Mouse (Mus musculus): ENCODE data around the gene Thbs3. TPM values are rescaled to one million over a fixed set of nuclear protein-coding genes. Genes with fewer than 3 reads are reported as not detected.

Thbs3 gene
- polyA plus RNA-seq, 1 experiment from 2014 or later: 1.5 TPM

DNA sequence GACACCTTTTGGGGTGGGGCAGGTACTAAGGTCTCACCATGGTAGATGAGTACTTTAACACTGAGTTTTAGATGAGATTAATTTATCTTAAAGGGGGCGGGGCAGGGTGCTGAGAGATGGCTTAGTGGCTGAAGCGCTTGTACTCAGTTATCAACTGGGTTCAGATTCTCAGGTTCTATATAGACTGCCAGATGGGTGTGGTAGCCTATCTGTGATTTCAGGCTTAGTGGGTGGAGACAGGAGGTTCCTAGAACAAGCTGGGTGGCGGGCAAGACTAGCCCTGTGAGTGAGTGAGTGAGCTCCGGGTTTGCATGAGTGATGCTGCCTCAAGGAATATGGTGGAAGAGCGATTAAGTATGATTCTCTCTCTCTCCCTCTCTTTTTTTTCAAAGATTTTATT, 40.0 kb downstream of the Thbs3 start:
- no peak for ATAC-seq (ENCODE audit: insufficient read depth)
- H3K9ac ChIP-seq: no peak overlapping the region
- WGBS (ENCODE audit: insufficient replicate concordance): 38% methylated on average over 5 of the region's 5 CpGs
- H3K27ac ChIP-seq (replicated peaks): no peak overlapping the region
- H3K4me2 ChIP-seq: no peak overlapping the region
- H3K27me3 ChIP-seq: peaks cover 66% of the 10 kb centered on the region
- H3K36me3 ChIP-seq (replicated peaks): no peaks in the 10 kb centered on the region
- H3K9me3 ChIP-seq (replicated peaks): no peaks in the 10 kb centered on the region
- peaks cover 17% of the 10 kb centered on the region for H3K4me1 ChIP-seq (replicated peaks)
- no peak overlapping the region for H3K4me3 ChIP-seq (replicated peaks)

DNA sequence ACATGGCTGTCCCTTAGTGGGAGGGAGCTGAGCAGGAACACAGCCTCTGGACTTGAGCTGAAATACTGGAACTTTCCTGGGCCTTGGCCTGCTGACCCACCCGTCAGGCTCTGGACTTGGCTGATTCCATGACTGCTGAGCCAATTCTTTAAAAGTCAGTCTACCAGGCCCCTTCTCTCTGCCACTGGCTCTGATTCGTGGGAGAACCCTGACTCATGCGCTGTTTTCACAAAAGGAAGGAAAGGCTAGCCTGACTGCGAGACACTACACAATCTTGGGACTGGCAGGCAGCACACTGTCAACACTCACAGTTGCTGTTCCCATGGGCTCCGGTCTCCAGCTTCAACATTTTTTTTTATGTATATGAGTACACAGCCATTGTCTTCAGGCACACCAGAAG, 41.2 kb downstream of the Thbs3 start:
- no peak overlapping the region for H3K9ac ChIP-seq
- peaks cover 10% of the 10 kb centered on the region for H3K4me1 ChIP-seq (replicated peaks)
- H3K36me3 ChIP-seq (replicated peaks): no peaks in the 10 kb centered on the region
- H3K27me3 ChIP-seq: peaks cover 56% of the 10 kb centered on the region
- no peak overlapping the region for H3K27ac ChIP-seq (replicated peaks)
- no peaks in the 10 kb centered on the region for H3K9me3 ChIP-seq (replicated peaks)
- H3K4me3 ChIP-seq (replicated peaks): no peak overlapping the region
- WGBS (ENCODE audit: insufficient replicate concordance): 50% methylated on average over 5 of the region's 5 CpGs
- no peak overlapping the region for H3K4me2 ChIP-seq
- ATAC-seq (ENCODE audit: insufficient read depth): no peak

DNA sequence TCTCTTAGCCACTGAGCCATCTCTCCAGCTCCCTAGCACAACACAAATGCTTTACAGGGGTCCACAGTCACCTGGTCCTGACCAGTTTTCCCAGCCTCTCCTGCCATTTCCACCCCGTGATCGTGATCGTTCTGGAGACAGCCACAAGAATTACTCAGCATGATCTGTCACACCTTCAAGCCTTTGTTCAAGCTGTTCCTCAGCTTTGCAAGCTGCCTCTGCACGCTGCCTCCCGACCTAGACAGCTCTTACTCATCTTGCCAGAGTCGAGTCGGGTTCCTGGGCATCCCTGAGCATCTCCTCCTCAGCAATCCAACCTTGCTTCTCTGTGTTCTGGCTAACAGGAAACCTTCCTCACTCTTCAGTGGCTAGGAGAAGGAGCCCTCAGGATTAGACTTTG, 44.1 kb downstream of the Thbs3 start, which contains the start of gene Dpm3:
Gene Dpm3, plus strand, starts transcription at position 283 of the 400 bp plus-strand sequence.
- Histone ChIP-seq H3K4me2 (no peak within 1 kb of the TSS), H3K27me3 (peaks cover 36% of the 10 kb centered on the region), H3K4me3 (replicated peaks) (no peak within 1 kb of the TSS), H3K4me1 (replicated peaks) (peaks cover 5% of the 10 kb centered on the region), H3K27ac (replicated peaks) (no peak within 1 kb of the TSS), H3K36me3 (replicated peaks) (no peaks in the 10 kb centered on the region), H3K9ac (no peak within 1 kb of the TSS), H3K9me3 (replicated peaks) (no peaks in the 10 kb centered on the region)
- no peak for ATAC-seq (ENCODE audit: insufficient read depth)
- WGBS (ENCODE audit: insufficient replicate concordance): 46% methylated on average over 7 of the region's 7 CpGs

DNA sequence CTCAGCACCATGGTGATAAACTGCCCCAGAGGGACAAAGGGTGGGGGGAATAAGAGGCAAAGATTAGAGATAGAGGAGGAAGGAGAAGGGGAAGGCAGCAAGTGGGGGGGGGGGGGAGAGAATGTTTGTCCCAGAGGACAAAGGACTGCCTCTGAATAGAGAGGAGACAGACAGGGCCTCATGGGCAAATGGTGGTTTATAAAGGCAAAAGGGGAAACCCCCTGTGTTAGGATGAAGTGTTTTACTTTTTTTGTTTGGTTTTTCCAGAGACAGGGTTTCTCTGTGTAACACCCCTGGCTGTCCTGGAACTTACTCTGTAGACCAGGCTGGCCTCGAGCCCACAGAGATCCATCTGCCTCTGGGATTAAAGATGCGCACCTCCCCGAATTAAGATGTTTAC, 45.2 kb downstream of the Thbs3 start:
- ATAC-seq (ENCODE audit: insufficient read depth): no peak
- no peaks in the 10 kb centered on the region for H3K9me3 ChIP-seq (replicated peaks)
- no peaks in the 10 kb centered on the region for H3K4me1 ChIP-seq (replicated peaks)
- peaks cover 33% of the 10 kb centered on the region for H3K27me3 ChIP-seq
- no peak overlapping the region for H3K4me2 ChIP-seq
- no peak overlapping the region for H3K4me3 ChIP-seq (replicated peaks)
- 67% methylated on average over 3 of the region's 3 CpGs for WGBS (ENCODE audit: insufficient replicate concordance)
- no peak overlapping the region for H3K9ac ChIP-seq
- no peaks in the 10 kb centered on the region for H3K36me3 ChIP-seq (replicated peaks)
- no peak overlapping the region for H3K27ac ChIP-seq (replicated peaks)

DNA sequence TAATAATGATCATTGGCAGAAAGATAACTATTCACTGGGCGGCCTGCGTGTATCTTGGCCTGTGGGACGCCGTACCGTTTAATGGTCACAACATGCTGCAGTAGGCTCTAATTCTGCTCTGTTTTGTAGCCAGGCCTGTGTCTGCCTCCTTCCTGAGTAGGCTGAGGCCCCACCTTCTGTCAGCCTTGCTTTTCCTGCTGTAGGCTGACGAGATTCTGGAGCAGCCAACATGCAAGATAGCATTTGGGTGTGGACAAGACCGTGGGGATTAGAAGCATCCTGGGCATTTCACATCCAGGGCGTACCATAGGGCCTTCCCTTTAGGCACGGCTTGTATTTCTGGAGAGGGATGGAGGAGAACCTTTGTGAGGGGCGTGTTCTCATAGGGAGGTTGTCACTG, 47.4 kb downstream of the Thbs3 start:
- H3K4me1 ChIP-seq (replicated peaks): peaks cover 12% of the 10 kb centered on the region
- no peak overlapping the region for H3K4me2 ChIP-seq
- H3K27me3 ChIP-seq: peaks cover 22% of the 10 kb centered on the region
- H3K9ac ChIP-seq: no peak overlapping the region
- H3K36me3 ChIP-seq (replicated peaks): no peaks in the 10 kb centered on the region
- H3K4me3 ChIP-seq (replicated peaks): no peak overlapping the region
- 42% methylated on average over 10 of the region's 10 CpGs for WGBS (ENCODE audit: insufficient replicate concordance)
- H3K9me3 ChIP-seq (replicated peaks): no peaks in the 10 kb centered on the region
- H3K27ac ChIP-seq (replicated peaks): no peak overlapping the region
- no peak for ATAC-seq (ENCODE audit: insufficient read depth)

DNA sequence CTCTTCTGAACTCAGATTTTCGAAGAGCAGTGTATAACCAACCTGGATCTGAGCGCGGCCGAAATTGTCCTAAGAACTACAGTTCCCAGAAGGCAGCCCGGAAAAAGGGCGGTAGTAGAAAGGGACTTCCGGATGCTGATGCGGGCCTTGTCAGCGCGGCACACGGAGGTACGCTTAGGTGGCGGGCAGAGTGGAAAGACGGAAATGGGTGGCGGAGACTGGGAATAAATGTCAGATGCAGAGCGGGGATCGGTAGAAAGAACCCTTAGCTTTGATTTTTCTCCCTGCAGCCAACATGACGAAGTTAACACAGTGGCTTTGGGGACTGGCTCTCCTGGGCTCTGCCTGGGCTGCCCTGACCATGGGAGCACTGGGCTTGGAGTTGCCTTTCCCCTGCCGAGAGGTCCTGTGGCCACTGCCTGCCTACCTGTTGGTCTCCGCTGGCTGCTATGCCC, 51.5 kb downstream of the Thbs3 start:
- Histone ChIP-seq H3K9ac (peak overlapping the region; percentile 73), H3K4me1 (replicated peaks) (peaks cover 41% of the 10 kb centered on the region), H3K27me3 (peaks cover 10% of the 10 kb centered on the region), H3K9me3 (replicated peaks) (no peaks in the 10 kb centered on the region), H3K27ac (replicated peaks) (peak overlapping the region; percentile 43), H3K4me3 (replicated peaks) (peak overlapping the region; percentile 69), H3K36me3 (replicated peaks) (no peaks in the 10 kb centered on the region), H3K4me2 (peak overlapping the region; percentile 84)
- WGBS (ENCODE audit: insufficient replicate concordance): 0% methylated on average over 20 of the region's 20 CpGs
- ATAC-seq (ENCODE audit: insufficient read depth): peak; percentile 79

DNA sequence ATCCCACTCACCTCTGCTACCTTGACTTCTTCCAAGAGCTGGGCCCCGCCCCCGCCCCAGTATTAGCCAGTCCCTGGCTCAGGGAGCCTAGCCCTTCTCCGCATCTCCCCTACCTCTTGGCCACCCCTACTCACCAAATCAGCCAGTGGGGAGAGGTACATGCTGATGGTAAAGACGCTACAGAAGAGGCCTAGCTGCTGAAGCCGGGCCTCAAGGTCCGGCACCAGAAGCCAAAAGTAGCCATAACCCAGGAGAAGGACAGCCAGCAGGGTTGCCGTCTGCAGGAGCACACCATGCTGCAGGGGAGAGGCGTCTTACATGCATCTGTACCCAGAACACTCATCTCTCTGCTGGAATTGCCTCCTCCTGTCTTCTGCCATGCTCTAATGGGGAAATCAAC, 53.9 kb downstream of the Thbs3 start:
- no peak for ATAC-seq (ENCODE audit: insufficient read depth)
- H3K27ac ChIP-seq (replicated peaks): no peak overlapping the region
- peak overlapping the region; percentile 76 for H3K4me2 ChIP-seq
- H3K9ac ChIP-seq: no peak overlapping the region
- H3K27me3 ChIP-seq: peaks cover 12% of the 10 kb centered on the region
- H3K4me3 ChIP-seq (replicated peaks): 0 out of 2 replicates have a peak overlapping the region, but pooled peaks have one; percentile 63
- no peaks in the 10 kb centered on the region for H3K36me3 ChIP-seq (replicated peaks)
- peaks cover 41% of the 10 kb centered on the region for H3K4me1 ChIP-seq (replicated peaks)
- no peaks in the 10 kb centered on the region for H3K9me3 ChIP-seq (replicated peaks)
- 81% methylated on average over 8 of the region's 8 CpGs for WGBS (ENCODE audit: insufficient replicate concordance)

DNA sequence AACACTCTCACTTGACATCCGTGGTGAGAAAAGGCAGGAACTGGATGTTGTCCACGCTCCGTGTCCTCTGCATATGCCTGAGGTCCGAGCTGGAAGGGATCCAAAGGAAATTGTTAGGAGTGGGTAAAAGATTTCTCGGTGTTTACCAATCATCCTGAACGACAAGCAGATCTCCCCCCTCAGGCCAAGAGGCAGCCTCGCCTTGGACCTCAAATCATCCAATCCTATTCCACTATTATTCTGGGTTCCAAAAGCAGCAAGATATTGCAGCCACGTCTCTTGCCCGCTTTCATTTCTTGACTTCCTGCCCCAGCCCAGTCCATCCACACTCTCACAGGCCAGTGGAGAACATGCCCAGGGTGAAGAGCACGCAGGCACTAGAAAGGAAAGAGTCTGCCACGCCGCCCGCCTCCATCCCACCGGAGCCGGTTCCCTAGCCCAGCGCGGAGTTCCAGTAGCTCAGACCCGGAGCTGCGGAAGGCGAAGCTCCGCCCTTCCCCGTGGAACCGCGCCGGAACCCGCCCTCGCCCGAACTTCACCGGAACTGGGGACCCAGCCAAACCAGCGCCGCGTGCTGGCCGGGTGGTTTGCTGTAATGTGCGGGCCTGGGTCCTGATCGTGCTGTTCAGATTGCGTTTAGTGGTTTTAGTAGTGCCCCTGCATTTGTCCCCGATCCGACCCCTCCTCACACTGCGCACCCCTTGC, 55.2 kb downstream of the Thbs3 start, which contains the start of gene Slc50a1:
Gene Slc50a1, minus strand, starts transcription at position 520 of the 705 bp plus-strand sequence.
- Histone ChIP-seq H3K27me3 (peaks cover 12% of the 10 kb centered on the region), H3K27ac (replicated peaks) (peak within 1 kb of the TSS; percentile 31; the same call in 1 of the 2 replicates), H3K9me3 (replicated peaks) (no peaks in the 10 kb centered on the region), H3K4me3 (replicated peaks) (peak within 1 kb of the TSS; percentile 63), H3K9ac (peak within 1 kb of the TSS; percentile 48), H3K36me3 (replicated peaks) (no peaks in the 10 kb centered on the region), H3K4me1 (replicated peaks) (peaks cover 41% of the 10 kb centered on the region), H3K4me2 (peak within 1 kb of the TSS; percentile 76)
- 2% methylated on average over 39 of the region's 39 CpGs for WGBS (ENCODE audit: insufficient replicate concordance)
- peak; percentile 43; the same call in 1 of the 2 replicates for ATAC-seq (ENCODE audit: insufficient read depth)

DNA sequence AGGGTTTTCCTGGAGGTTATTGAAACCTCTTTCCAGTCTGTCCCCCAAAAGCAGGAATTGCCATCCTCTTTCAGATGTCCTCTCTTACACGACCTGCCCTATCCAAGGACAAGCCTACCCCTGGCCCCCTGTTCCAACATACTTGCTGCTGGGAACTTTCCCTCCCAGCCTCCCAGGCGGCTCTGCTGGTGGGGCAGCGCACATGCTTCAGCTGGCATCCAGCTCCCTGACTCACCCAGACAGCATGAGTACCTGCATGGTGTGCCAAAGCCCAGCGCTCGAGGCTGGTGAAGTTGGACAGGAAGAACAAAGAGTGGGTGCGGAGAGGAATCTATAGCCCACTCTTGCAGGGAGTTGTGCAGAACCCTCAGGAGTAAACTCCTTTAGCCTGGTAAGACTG, 55.9 kb downstream of the Thbs3 start:
- no peaks in the 10 kb centered on the region for H3K36me3 ChIP-seq (replicated peaks)
- 65% methylated on average over 6 of the region's 6 CpGs for WGBS (ENCODE audit: insufficient replicate concordance)
- no peak overlapping the region for H3K9ac ChIP-seq
- H3K4me1 ChIP-seq (replicated peaks): peaks cover 41% of the 10 kb centered on the region
- ATAC-seq (ENCODE audit: insufficient read depth): no peak
- H3K9me3 ChIP-seq (replicated peaks): no peaks in the 10 kb centered on the region
- H3K4me2 ChIP-seq: peak overlapping the region; percentile 76
- peaks cover 18% of the 10 kb centered on the region for H3K27me3 ChIP-seq
- no peak overlapping the region for H3K4me3 ChIP-seq (replicated peaks)
- H3K27ac ChIP-seq (replicated peaks): no peak overlapping the region

DNA sequence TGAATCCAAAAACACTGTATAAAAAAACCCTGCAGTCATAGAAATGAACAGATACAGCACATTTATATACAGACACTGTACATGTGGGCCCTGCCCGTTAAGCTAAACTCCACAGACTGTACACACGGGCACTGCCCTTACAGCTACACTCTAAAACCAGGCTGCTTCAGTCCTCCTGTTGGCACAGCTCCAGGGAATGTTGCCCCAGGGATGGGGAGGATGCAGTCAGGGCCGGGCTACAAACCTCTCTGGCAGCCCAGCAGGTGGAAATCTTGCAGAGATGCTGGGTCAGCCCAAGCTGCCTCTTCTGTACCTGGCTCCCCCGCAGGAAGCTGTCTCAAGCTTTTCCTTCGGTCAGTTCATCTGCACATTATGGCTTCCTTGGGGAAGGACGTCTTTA, 56.8 kb downstream of the Thbs3 start:
- no peak for ATAC-seq (ENCODE audit: insufficient read depth)
- 56% methylated on average over 6 of the region's 6 CpGs for WGBS (ENCODE audit: insufficient replicate concordance)
- H3K36me3 ChIP-seq (replicated peaks): no peaks in the 10 kb centered on the region
- no peak overlapping the region for H3K4me2 ChIP-seq
- H3K9ac ChIP-seq: no peak overlapping the region
- peaks cover 36% of the 10 kb centered on the region for H3K4me1 ChIP-seq (replicated peaks)
- H3K27ac ChIP-seq (replicated peaks): no peak overlapping the region
- no peak overlapping the region for H3K4me3 ChIP-seq (replicated peaks)
- no peaks in the 10 kb centered on the region for H3K9me3 ChIP-seq (replicated peaks)
- peaks cover 27% of the 10 kb centered on the region for H3K27me3 ChIP-seq

DNA sequence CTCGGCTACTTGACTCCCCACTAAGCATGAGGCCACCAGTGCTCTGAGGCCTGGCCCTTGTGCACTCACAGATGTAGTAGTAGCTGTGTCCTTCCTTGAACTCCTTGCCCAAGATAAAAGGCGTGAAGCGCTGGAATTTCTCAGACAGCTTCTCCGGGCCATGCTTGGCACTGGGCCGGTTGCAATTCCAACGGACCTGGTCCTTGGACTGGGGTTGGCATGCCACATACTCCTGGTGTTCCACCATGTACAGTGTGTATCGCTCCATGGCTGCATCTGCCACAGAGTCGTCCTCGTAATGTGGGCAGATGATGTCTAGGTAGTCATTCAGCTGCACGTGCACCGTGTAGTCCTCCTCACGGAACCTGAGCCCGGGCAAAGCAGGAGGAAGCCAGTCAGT, 61.1 kb downstream of the Thbs3 start:
- Histone ChIP-seq H3K27ac (replicated peaks) (no peak overlapping the region), H3K4me2 (no peak overlapping the region), H3K9ac (no peak overlapping the region)

More for the DNA sequence above, 61.1 kb downstream of the Thbs3 start:
- Histone ChIP-seq H3K4me1 (replicated peaks) (peaks cover 25% of the 10 kb centered on the region), H3K36me3 (replicated peaks) (no peaks in the 10 kb centered on the region), H3K4me3 (replicated peaks) (no peak overlapping the region), H3K27me3 (peaks cover 70% of the 10 kb centered on the region), H3K9me3 (replicated peaks) (no peaks in the 10 kb centered on the region)
- no peak for ATAC-seq (ENCODE audit: insufficient read depth)
- 72% methylated on average over 13 of the region's 13 CpGs for WGBS (ENCODE audit: insufficient replicate concordance)

All from liver, embryonic 15.5 days (tissue).